Mouse (Mus musculus) kidney, adult 2 months (tissue): ENCODE results near the gene Mex3b. TPM values are rescaled to one million over a fixed set of nuclear protein-coding genes. Genes with fewer than 3 reads are reported as not detected.

ENCODE experiments used
- DNase-seq: peaks from one replicate; pipeline ENCODE4 v3.0.0; 2021
- H3K27ac ChIP-seq: fragments of 200-500 bp; 2 replicates; pipeline ENCODE4 v1.5.1; 2012; ENCODE audit warnings: low read depth, low read length, control low read depth, inconsistent platforms; ENCODE audit not compliant: insufficient read depth
- H3K27me3 ChIP-seq: fragments of 200-500 bp; replicated peaks from 2 replicates; pipeline ENCODE4 v1.6.1; 2012; ENCODE audit warnings: mild to moderate bottlenecking, moderate library complexity, low read length, inconsistent platforms; ENCODE audit not compliant: control insufficient read depth, insufficient read depth
- H3K36me3 ChIP-seq: fragments of 200-500 bp; 2 replicates; pipeline ENCODE4 v1.6.1; 2012; ENCODE audit warnings: mild to moderate bottlenecking, moderate library complexity, low read length, inconsistent platforms; ENCODE audit not compliant: control insufficient read depth, insufficient read depth
- H3K4me1 ChIP-seq: fragments of 200-500 bp; 2 replicates; pipeline ENCODE4 v1.6.1; 2011; ENCODE audit warnings: low read length; ENCODE audit not compliant: control insufficient read depth, insufficient read depth
- H3K4me3 ChIP-seq: fragments of 200-500 bp; 2 replicates; pipeline ENCODE4 v1.5.1; 2011; ENCODE audit warnings: mild to moderate bottlenecking, low read depth, low read length, control low read depth; ENCODE audit not compliant: insufficient read depth
- CTCF ChIP-seq: fragments of 200-500 bp; conservative IDR thresholded peaks from 2 replicates; pipeline ENCODE4 v1.5.1; 2011; ENCODE audit warnings: low read depth, mild to moderate bottlenecking, control low read depth, low read length, moderate library complexity, mixed read lengths; ENCODE audit not compliant: insufficient read depth, insufficient read length
- POLR2A ChIP-seq: fragments of 200-500 bp; IDR thresholded peaks from one replicate; pipeline ENCODE4 v1.6.1; 2011; ENCODE audit warnings: low read depth, low read length, control low read depth
- WGBS: fragments of 180-500 bp; shearing (Covaris S2); methylation state at CpG from one replicate; pipeline ENCODE4 v1.1.7; 2018; 5-methylcytosine and 5-hydroxymethylcytosine counted together
- polyA plus RNA-seq: library from polyadenylated mRNA; depleted of rRNA; stranded (reverse); fragments of >200 nt; gene quantifications from 2 replicates; pipeline ENCODE4 v1.2.3, GENCODE M21; 2012

Gene Mex3b
- polyA plus RNA-seq, 1 experiment, result 3.7 TPM

GRCm38 (mm10) chr7:82858611-82859010, 8.5 kb upstream of the Mex3b start:
- no peak for DNase-seq
- peaks cover 3% of the 10 kb centered on the region; the same call in 1 of the 2 replicates for H3K4me1 ChIP-seq
- H3K27ac ChIP-seq, result no peak overlapping the region
- H3K27me3 ChIP-seq, result no peaks in the 10 kb centered on the region
- 63% methylated on average over 4 of the region's 4 CpGs for WGBS
- TF ChIP-seq CTCF, result no peak
- TF ChIP-seq POLR2A, result no peak
- no peaks in the 10 kb centered on the region for H3K36me3 ChIP-seq
- no peak overlapping the region for H3K4me3 ChIP-seq

- Histone ChIP-seq H3K27ac (peak overlapping the region; percentile 45; the same call in 1 of the 2 replicates), H3K36me3 (no peaks in the 10 kb centered on the region), H3K4me3 (no peak overlapping the region), H3K4me1 (peaks cover 6% of the 10 kb centered on the region; the same call in 1 of the 2 replicates), H3K27me3 (no peaks in the 10 kb centered on the region)
- peak; percentile 88 for DNase-seq
- TF ChIP-seq CTCF (no peak), POLR2A (no peak)
- WGBS, result 46% methylated on average over 2 of the region's 2 CpGs
Measured at GRCm38 (mm10) chr7:82860626-82861025, 6.5 kb upstream of the Mex3b start.

GRCm38 (mm10) chr7:82863341-82863740, 3.8 kb upstream of the Mex3b start:
- no peak overlapping the region for H3K4me3 ChIP-seq
- DNase-seq, result no peak
- no peak overlapping the region for H3K27ac ChIP-seq
- 64% methylated on average over 6 of the region's 6 CpGs for WGBS
- no peaks in the 10 kb centered on the region for H3K36me3 ChIP-seq
- no peaks in the 10 kb centered on the region for H3K27me3 ChIP-seq
- H3K4me1 ChIP-seq, result peaks cover 6% of the 10 kb centered on the region; the same call in 1 of the 2 replicates
- TF ChIP-seq POLR2A (no peak), CTCF (no peak)

GRCm38 (mm10) chr7:82864260-82864990, 2.7 kb upstream of the Mex3b start:
- no peak for DNase-seq
- WGBS, result 61% methylated on average over 8 of the region's 8 CpGs
- TF ChIP-seq CTCF (no peak), POLR2A (no peak)
- Histone ChIP-seq H3K4me1 (peaks cover 6% of the 10 kb centered on the region; the same call in 1 of the 2 replicates), H3K27me3 (no peaks in the 10 kb centered on the region), H3K4me3 (no peak overlapping the region), H3K27ac (no peak overlapping the region), H3K36me3 (no peaks in the 10 kb centered on the region)

- no peak overlapping the region for H3K27ac ChIP-seq
- H3K4me3 ChIP-seq, result peak overlapping the region; percentile 81
- no peaks in the 10 kb centered on the region for H3K36me3 ChIP-seq
- no peak for TF ChIP-seq CTCF
- TF ChIP-seq POLR2A, result no peak
- WGBS, result 5% methylated on average over 22 of the region's 22 CpGs
- H3K27me3 ChIP-seq, result no peaks in the 10 kb centered on the region
- DNase-seq, result peak; percentile 4
- peaks cover 6% of the 10 kb centered on the region; the same call in 1 of the 2 replicates for H3K4me1 ChIP-seq
Measured at GRCm38 (mm10) chr7:82864991-82865771, 2.0 kb upstream of the Mex3b start.

GRCm38 (mm10) chr7:82865834-82866485, 1.2 kb upstream of the Mex3b start:
- peak; percentile 99 for DNase-seq
- Histone ChIP-seq H3K36me3 (no peaks in the 10 kb centered on the region), H3K27ac (peak overlapping the region; percentile 94), H3K27me3 (no peaks in the 10 kb centered on the region), H3K4me3 (peak overlapping the region; percentile 81), H3K4me1 (peaks cover 3% of the 10 kb centered on the region; the same call in 1 of the 2 replicates)
- WGBS, result 1% methylated on average over 60 of the region's 70 CpGs
- TF ChIP-seq CTCF, result peak; percentile 75
- TF ChIP-seq POLR2A, result peak; percentile 19
